Mouse (Mus musculus) mesoderm, embryonic 11.5 days (tissue): ENCODE measurements around the gene Rps6kb2.
"Not testable (repeated sequence)": the region's sequence is repeated elsewhere in the genome, so short reads cannot be mapped to it uniquely, and the experiment has no call there.

ENCODE experiments used
- DNase-seq: peaks from one replicate; pipeline ENCODE4 v3.0.0-alpha.2; 2012; ENCODE audit warnings: low read depth, low spot score

Gene Rps6kb2

GRCm38 (mm10) chr19:4142416-4143173 lies 20.6 kb downstream of the Rps6kb2 start:
- no peak for DNase-seq

- no peak for DNase-seq
These were observed 23.0 kb downstream of the Rps6kb2 start for GRCm38 (mm10) chr19:4140147-4140546.

DNA sequence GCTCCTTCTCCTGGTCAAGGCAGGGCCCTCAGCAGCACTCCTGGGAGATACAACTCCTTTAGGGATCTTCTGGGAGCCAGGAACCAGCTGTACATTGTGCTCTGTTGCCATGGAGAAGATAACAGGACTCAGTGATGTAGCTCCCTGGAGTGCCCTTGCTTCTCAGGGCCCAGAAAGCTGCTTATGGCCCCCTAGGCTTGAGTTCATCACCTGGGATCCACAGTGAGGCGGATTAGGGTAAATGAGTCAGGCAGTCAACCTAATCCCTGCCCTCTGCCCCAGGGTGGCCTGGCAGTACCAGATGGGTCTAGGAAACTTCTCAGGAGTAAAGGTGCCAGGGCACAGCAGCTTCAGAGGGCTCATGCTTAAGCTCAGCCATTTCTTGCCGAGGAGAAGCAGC lies 23.7 kb downstream of the Rps6kb2 start, which contains the start of gene Gpr152:
Gpr152 (plus strand) TSS at position 342 of the 400 bp plus-strand sequence.
- no peak for DNase-seq

- DNase-seq = no peak
These were observed 25.2 kb downstream of the Rps6kb2 start for GRCm38 (mm10) chr19:4137913-4138312.

DNA sequence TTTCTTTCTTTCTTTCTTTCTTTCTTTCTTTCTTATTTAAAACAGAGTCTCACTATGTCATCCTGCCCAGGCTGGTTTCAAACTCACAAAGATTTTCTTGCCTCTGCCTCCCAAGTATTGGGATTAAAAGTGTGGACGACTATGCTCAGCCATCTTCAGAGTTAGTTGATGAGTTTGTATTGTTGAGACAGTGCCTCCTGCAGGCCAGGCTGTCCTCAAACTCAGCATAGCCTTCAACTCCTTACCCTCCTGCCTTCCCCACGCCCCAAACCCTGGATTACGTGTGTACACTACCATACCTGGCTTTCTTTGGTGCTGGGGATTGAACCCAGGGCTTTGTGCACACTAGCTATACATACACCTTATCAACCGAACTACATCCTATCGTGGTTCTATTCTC lies 26.7 kb downstream of the Rps6kb2 start:
- DNase-seq = no peak

- DNase-seq = not testable (repeated sequence)
These were observed 27.2 kb downstream of the Rps6kb2 start for GRCm38 (mm10) chr19:4135963-4136345.

- not testable (repeated sequence) for DNase-seq
These were observed 27.8 kb downstream of the Rps6kb2 start for GRCm38 (mm10) chr19:4135229-4135962.

- DNase-seq = no peak
These were observed 28.8 kb downstream of the Rps6kb2 start for GRCm38 (mm10) chr19:4134354-4134753.

- DNase-seq = no peak
These were observed 31.4 kb downstream of the Rps6kb2 start for GRCm38 (mm10) chr19:4131768-4132167.

- DNase-seq = no peak
These were observed 32.1 kb downstream of the Rps6kb2 start for GRCm38 (mm10) chr19:4131075-4131474.

GRCm38 (mm10) chr19:4130106-4130505 lies 33.0 kb downstream of the Rps6kb2 start:
- DNase-seq = no peak

DNA sequence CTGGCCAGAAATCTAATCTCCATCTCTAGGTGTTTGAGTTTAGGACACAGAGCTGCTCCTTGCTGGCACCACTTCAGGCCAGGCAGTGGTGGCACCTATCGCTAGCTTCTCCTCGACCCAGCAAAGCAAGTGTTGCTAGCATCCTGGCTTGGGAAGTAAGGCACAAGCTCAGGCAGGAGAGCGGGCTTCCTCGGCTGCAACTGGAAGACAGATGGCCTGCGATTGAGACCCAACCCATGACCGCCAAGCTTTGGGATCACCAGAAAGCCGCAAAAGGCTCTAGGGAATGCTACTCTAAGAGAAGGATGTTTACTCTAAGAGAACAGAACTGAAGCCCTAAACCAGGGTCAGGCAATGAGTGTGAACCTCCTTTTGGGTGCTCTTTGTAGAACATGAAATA lies 33.7 kb downstream of the Rps6kb2 start:
- DNase-seq = no peak

DNA sequence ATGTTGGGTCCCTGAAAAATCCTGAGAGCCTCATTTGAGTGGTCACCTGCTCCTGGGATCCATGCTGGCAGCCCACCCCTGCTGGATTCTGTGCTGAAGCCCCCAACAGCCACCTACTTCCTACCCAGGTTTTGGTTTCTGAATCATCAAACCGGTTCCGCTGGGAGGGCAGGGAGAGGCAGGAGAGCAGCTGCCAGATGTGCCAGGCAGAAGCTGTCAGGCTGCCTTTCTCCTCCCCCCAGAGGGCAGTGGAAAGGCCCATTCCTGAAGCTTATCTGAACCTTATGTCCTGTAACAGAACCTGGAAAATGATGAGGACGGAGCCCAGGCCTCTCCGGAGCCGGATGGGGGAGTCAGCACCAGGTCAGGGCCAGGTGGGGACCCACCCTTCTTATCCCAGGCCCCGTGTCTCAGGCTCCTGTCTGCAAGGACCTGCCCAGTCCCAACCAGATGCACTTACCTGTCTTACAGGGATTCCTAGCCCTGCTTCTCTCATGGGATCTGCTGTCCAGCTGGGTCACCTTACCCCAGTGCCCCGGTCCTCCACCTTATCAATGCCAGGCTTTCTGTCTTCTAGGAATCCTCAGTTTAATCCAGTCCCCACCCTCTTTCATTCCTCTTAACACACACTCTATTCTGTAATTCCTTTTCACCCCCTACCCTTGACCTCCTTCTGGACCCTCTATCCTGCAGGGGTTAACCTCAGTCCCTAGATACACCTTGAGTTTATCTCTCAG lies 36.2 kb downstream of the Rps6kb2 start:
- DNase-seq = no peak

GRCm38 (mm10) chr19:4125741-4126696 lies 37.1 kb downstream of the Rps6kb2 start, which contains the start of gene Aip:
Gene Aip (minus strand): TSS chr19:4125858.
- peak; percentile 98 for DNase-seq

GRCm38 (mm10) chr19:4125268-4125667 lies 37.9 kb downstream of the Rps6kb2 start:
- not testable (repeated sequence) for DNase-seq

DNA sequence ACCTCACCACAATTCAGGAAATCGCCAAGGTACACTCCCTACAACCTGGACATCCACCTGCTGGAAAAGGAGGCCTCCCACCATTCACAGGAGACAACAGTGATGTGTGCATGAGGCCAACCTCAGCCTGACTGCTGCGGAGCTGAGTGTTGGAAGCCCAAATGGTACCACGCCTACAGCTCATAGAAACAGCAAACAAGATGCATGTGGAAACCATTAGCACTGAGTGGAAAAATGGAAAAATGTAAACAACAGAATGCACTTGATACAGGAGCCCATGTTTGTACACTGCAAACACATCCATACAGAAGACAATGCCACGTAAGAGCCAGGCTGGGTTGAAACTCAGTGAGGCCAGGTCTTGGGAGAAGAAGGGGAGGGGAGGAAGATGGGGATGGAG lies 38.7 kb downstream of the Rps6kb2 start:
- DNase-seq = no peak

GRCm38 (mm10) chr19:4122411-4123370 lies 40.5 kb downstream of the Rps6kb2 start:
- DNase-seq = no peak

GRCm38 (mm10) chr19:4121896-4122295 lies 41.3 kb downstream of the Rps6kb2 start:
- DNase-seq = not testable (repeated sequence)

- DNase-seq = peak; percentile 98
These were observed 41.9 kb downstream of the Rps6kb2 start for GRCm38 (mm10) chr19:4121097-4121805.
